In the genomic region with DNA sequence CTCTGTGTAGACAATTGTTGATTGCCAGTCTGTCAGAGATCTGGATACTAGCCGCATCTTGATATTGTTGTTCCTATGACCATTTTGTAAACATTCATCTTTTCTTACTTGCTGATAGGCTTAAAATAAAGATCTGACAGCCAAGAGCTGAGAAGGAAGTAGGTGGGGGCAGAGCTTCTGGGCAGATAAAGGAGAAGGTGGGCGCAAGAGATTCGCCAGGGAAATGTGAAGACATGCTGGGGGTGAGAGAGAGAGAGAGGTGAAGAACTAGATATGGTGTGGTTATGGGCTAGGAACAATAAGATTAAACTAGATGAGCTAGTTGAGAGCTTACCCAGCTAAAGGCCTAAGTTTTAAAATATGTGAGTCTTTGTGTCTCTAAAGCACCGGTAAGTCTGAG, we compare ENCODE assay signal across 19 mouse cellular contexts.
"Had no signal": no experiment of that assay in that cellular context is flagged by ENCODE, and none has a peak within 500 bp of the region (broad histone marks: within the 10 kb centered on the region; RNA-seq: fewer than 3 reads in every experiment).

No protein-coding gene starts in this region.

- ATAC-seq: midbrain, embryonic 13.5 days; midbrain, embryonic 15.5 days had no signal

- H3K36me3 ChIP-seq: midbrain, embryonic 10.5 days; midbrain, embryonic 13.5 days; midbrain, embryonic 15.5 days; neural tube, embryonic 13.5 days; neural tube, embryonic 15.5 days had no signal

- H3K9ac ChIP-seq: lung, embryonic 14.5 days; midbrain, embryonic 13.5 days; midbrain, embryonic 15.5 days; neural tube, embryonic 13.5 days; neural tube, embryonic 15.5 days had no signal

- H3K27ac ChIP-seq: midbrain, embryonic 10.5 days; midbrain, embryonic 13.5 days; midbrain, embryonic 15.5 days; neural tube, embryonic 13.5 days; neural tube, embryonic 15.5 days had no signal

- H3K27me3 ChIP-seq: midbrain, embryonic 13.5 days; midbrain, embryonic 15.5 days; neural tube, embryonic 13.5 days; neural tube, embryonic 15.5 days had no signal

- DNase-seq: lung, adult 18-20 months; lung, embryonic 14.5 days; lung, postnatal 10 days; lung, postnatal 4 days; retina, postnatal 1 day; right cerebral cortex, adult 18-20 months; right cerebral cortex, postnatal 25 days; right cerebral cortex, postnatal 4 days; spleen, adult 18-20 months; thymus, adult 18-20 months; thymus, postnatal 14 days; thymus, postnatal 36 days had no signal

- H3K4me1 ChIP-seq: midbrain, embryonic 10.5 days; midbrain, embryonic 13.5 days; midbrain, embryonic 15.5 days; neural tube, embryonic 13.5 days; neural tube, embryonic 15.5 days had no signal

- H3K9me3 ChIP-seq: midbrain, embryonic 10.5 days; midbrain, embryonic 13.5 days; midbrain, embryonic 15.5 days; neural tube, embryonic 13.5 days; neural tube, embryonic 15.5 days had no signal

- H3K4me3 ChIP-seq: megakaryocyte, embryonic 14.5 days; midbrain, embryonic 10.5 days; midbrain, embryonic 13.5 days; midbrain, embryonic 15.5 days; myocyte; neural tube, embryonic 13.5 days; neural tube, embryonic 15.5 days had no signal

- H3K4me2 ChIP-seq: lung, embryonic 14.5 days; midbrain, embryonic 13.5 days; midbrain, embryonic 15.5 days; neural tube, embryonic 13.5 days; neural tube, embryonic 15.5 days had no signal
